Mouse (Mus musculus) hindbrain, embryonic 16.5 days (tissue): ENCODE data around the gene Gm7697. TPM values are rescaled to one million over a fixed set of nuclear protein-coding genes. Genes with fewer than 3 reads are reported as not detected.
"Not testable (repeated sequence)": the region's sequence is repeated elsewhere in the genome, so short reads cannot be mapped to it uniquely, and the experiment has no call there.

Source experiments
- ATAC-seq: fragments of 200-750 bp; cut with Nextera tagmentation; 2 replicates; pipeline ENCODE4 v1.8.0; 2017; ENCODE audit warnings: moderate TSS enrichment, moderate library complexity
- H3K27ac ChIP-seq: fragments of 300-500 bp; sonication (generic); 2 replicates; pipeline ENCODE4 v1.5.1; 2014; ENCODE audit warnings: low read depth, mild to moderate bottlenecking, control low read depth, low read length, moderate library complexity
- H3K27me3 ChIP-seq: fragments of 300-500 bp; sonication (generic); replicated peaks from 2 replicates; pipeline ENCODE4 v1.6.1; 2014; ENCODE audit warnings: low read length; ENCODE audit not compliant: control insufficient read depth, insufficient read depth
- H3K36me3 ChIP-seq: fragments of 300-500 bp; sonication (generic); 2 replicates; pipeline ENCODE4 v1.6.1; 2014; ENCODE audit warnings: mild to moderate bottlenecking, low read length, moderate library complexity, mixed read lengths; ENCODE audit not compliant: control insufficient read depth, insufficient read depth
- H3K4me1 ChIP-seq: fragments of 300-500 bp; sonication (generic); 2 replicates; pipeline ENCODE4 v1.6.1; 2014; ENCODE audit warnings: low read depth, low read length; ENCODE audit not compliant: control insufficient read depth, insufficient read depth
- H3K4me2 ChIP-seq: fragments of 300-500 bp; sonication (generic); 2 replicates; pipeline ENCODE4 v1.6.1; 2014; ENCODE audit warnings: mild to moderate bottlenecking, low read length, control low read depth, moderate library complexity
- H3K4me3 ChIP-seq: fragments of 300-500 bp; sonication (generic); 2 replicates; pipeline ENCODE4 v1.5.1; 2014; ENCODE audit warnings: mild to moderate bottlenecking, low read length, control low read depth, moderate library complexity
- H3K9ac ChIP-seq: fragments of 300-500 bp; sonication (generic); 2 replicates; pipeline ENCODE4 v1.6.1; 2014; ENCODE audit warnings: low read depth, mild to moderate bottlenecking, control low read depth, low read length, moderate library complexity
- H3K9me3 ChIP-seq: fragments of 300-500 bp; sonication (generic); 2 replicates; pipeline ENCODE4 v1.6.1; 2014; ENCODE audit warnings: mild to moderate bottlenecking, low read length, moderate library complexity; ENCODE audit not compliant: control insufficient read depth
- WGBS: fragments of 180-500 bp; shearing (Covaris S2); extraction: QIAGEN DNeasy Blood & Tissue Kit; methylation state at CpG from one replicate; pipeline ENCODE4 v1.1.7; 2014; 5-methylcytosine and 5-hydroxymethylcytosine counted together
- polyA plus RNA-seq: library from polyadenylated mRNA; unstranded; fragments of >200 nt; fragmentation: Nextera tagmentation; extraction: Ambion mirVana; gene quantifications from 2 replicates; pipeline ENCODE4 v1.2.1, GENCODE M21; 2015

Gm7697 gene
- polyA plus RNA-seq, 1 experiment from 2014 or later = not detected

DNA sequence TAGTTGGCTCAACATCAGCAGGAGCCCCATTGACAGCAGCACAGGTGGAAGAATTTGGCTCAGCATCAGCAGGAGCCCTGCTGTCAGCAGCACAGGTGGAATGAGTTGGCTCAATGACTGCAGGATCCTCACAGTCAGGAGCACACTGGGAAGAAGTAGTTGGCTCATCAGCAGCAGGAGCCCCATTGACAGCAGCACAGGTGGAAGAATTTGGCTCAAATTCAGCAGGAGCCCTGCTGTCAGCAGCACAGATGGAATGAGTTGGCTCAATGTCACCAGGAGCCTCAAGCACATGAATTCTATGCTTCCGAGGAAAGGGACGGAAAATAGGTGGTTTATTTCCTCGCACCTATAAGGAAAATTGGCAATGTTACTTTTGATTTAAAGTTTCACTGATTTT lies 47.8 kb downstream of the Gm7697 start:
- not testable (repeated sequence) for H3K4me3 ChIP-seq, H3K4me2 ChIP-seq, ATAC-seq, H3K36me3 ChIP-seq, H3K27me3 ChIP-seq, H3K27ac ChIP-seq, H3K9ac ChIP-seq, H3K4me1 ChIP-seq, H3K9me3 ChIP-seq
- 71% methylated on average over 2 of the region's 3 CpGs for WGBS

DNA sequence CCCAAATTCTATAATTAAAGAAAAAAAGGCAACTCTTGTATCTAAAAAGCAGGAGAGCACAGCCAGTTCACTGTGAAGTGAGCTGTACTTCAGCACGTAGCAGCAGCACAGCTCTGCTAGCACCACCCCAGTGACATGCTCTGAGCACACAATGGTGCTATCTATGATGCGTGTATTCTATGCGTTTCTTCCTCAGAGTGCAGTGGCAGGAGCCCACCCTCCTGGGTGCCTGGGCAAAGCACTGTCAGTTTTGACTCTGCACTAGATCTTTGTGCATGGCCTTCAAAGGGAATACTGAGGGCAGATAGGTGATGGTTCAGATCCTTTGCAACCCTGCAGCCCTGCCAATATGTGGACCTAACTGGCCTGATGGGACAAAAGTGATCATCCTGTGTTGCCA lies 69.3 kb downstream of the Gm7697 start, which contains the start of gene Gm9495:
Gene Gm9495, minus strand, starts transcription at position 101 of the 400 bp plus-strand sequence.
- not testable (repeated sequence) for H3K4me2 ChIP-seq, H3K27ac ChIP-seq, H3K36me3 ChIP-seq, H3K9ac ChIP-seq, ATAC-seq, H3K27me3 ChIP-seq, H3K4me1 ChIP-seq, H3K9me3 ChIP-seq, H3K4me3 ChIP-seq
- 86% methylated on average over 1 of the region's 3 CpGs for WGBS

Other genes starting within 250 kb of the Gm7697 start
- gene Gm9495, start 69.4 kb downstream of the Gm7697 start, polyA plus RNA-seq = not detected in 2 replicates
- 33.4 and 33.5 TPM in 2 replicates for gene Zfp868, start 102.6 kb upstream of the Gm7697 start, polyA plus RNA-seq
- 2.1 and 2.3 TPM in 2 replicates for gene Zfp964, start 131.5 kb upstream of the Gm7697 start, polyA plus RNA-seq
- 24.2 and 26.7 TPM in 2 replicates for gene Zfp869, start 187.7 kb upstream of the Gm7697 start, polyA plus RNA-seq
- 6.5 and 8.6 TPM in 2 replicates for gene Zfp963, start 227.0 kb upstream of the Gm7697 start, polyA plus RNA-seq